Mouse (Mus musculus) lung, adult 2 months (tissue): Measurements from ENCODE around the gene Kiz. TPM values are rescaled to one million over a fixed set of nuclear protein-coding genes. Genes with fewer than 3 reads are reported as not detected.
A peak's percentile ranks its signal among the peaks of the same experiment; 100 is the strongest.

Experiments
- DNase-seq: peaks from one replicate; pipeline ENCODE4 v3.0.0; 2022
- H3K4me1 ChIP-seq: fragments of 200-500 bp; 2 replicates; pipeline ENCODE4 v1.6.1; 2011; ENCODE audit warnings: low read length; ENCODE audit not compliant: control insufficient read depth, insufficient read depth
- H3K4me3 ChIP-seq: fragments of 200-500 bp; replicated peaks from 2 replicates; pipeline ENCODE3; 2011; ENCODE audit warnings: low read depth, mild to moderate bottlenecking, control low read depth, low read length; ENCODE audit errors: extremely low read depth
- CTCF ChIP-seq: fragments of 200-500 bp; IDR thresholded peaks from 2 replicates; pipeline ENCODE4 v1.5.1; 2011; ENCODE audit warnings: mild to moderate bottlenecking, low read length, control low read depth; ENCODE audit not compliant: insufficient read depth
- POLR2A ChIP-seq: fragments of 200-500 bp; IDR thresholded peaks from 2 replicates; pipeline ENCODE4 v1.6.1; 2011; ENCODE audit warnings: low read depth, mild to moderate bottlenecking, control low read depth, low read length, borderline replicate concordance; ENCODE audit errors: extremely low read depth
- WGBS: fragments of 180-500 bp; shearing (Covaris S2); methylation state at CpG from one replicate; pipeline ENCODE4 v1.1.7; 2018; 5-methylcytosine and 5-hydroxymethylcytosine counted together
- polyA plus RNA-seq: library from polyadenylated mRNA; depleted of rRNA; stranded (reverse); fragments of >200 nt; gene quantifications from 2 replicates; pipeline ENCODE4 v1.2.3, GENCODE M21; 2012; rRNA removed

Kiz gene
- polyA plus RNA-seq = 5.5 and 8.0 TPM in 2 replicates

- peak; percentile 71 for TF ChIP-seq POLR2A
- TF ChIP-seq CTCF = no peak
- H3K4me3 ChIP-seq = peak within 1 kb of the TSS; percentile 60
- H3K4me1 ChIP-seq = no peaks in the 10 kb centered on the region; the same call in 1 of the 2 replicates
- peak; percentile 91 for DNase-seq
- 1% methylated on average over 32 of the region's 32 CpGs for WGBS
Observed at GRCm38 (mm10) chr2:146855599-146856039, at the start of gene Kiz. Kiz (plus strand) TSS chr2:146855864.

DNA sequence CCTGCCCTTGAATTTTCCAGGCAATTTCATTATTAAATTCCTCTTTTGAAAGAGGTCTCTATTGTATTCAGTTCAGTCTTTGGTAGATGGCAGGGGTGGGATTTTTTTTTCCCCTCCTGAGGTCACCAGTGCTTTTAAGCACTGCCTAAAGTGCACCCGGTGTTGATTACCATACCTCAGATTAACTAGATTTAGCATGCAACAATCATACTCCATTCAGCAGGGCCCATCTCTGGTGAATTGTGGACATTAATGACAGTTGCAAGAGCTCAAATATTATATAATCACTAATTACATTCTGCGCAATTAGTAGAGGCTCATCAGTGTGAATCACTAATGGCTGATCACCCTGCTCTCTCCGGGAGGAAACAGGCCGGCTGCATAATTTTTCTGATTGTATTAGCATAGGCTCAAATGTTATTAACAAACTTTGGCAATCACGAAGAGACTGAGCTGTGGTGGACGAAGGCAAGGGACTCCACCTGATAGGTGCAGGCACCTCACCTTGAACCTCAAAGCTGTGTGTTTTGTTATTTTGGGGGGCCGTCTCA lies 45.9 kb upstream of the Kiz start:
- H3K4me3 ChIP-seq = no peak overlapping the region
- no peak for DNase-seq
- TF ChIP-seq POLR2A (no peak), CTCF (no peak)
- H3K4me1 ChIP-seq = no peaks in the 10 kb centered on the region
- 90% methylated on average over 7 of the region's 7 CpGs for WGBS

DNA sequence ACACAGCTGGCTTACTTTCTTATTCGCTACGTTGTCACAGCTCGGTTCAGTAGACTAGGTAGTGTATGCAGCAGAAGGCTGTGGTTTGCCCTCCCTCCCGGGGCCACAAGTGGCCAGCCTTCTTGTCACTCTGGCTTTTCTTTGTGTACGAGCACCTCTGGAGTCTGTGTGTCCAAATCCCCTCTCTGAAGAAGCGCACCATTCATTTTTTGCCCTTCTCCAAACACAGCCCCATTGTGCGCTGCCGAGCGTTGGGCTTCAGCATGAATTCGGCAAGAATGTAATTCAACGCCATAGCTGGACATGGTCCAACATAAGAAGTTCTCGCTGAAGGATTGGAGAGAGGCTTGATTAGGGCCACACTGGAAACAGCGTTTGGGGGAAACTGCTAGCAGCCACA lies 45.0 kb upstream of the Kiz start:
- TF ChIP-seq CTCF (no peak), POLR2A (no peak)
- Histone ChIP-seq H3K4me1 (no peaks in the 10 kb centered on the region), H3K4me3 (no peak overlapping the region)
- 50% methylated on average over 13 of the region's 13 CpGs for WGBS
- peak; percentile 9 for DNase-seq

DNA sequence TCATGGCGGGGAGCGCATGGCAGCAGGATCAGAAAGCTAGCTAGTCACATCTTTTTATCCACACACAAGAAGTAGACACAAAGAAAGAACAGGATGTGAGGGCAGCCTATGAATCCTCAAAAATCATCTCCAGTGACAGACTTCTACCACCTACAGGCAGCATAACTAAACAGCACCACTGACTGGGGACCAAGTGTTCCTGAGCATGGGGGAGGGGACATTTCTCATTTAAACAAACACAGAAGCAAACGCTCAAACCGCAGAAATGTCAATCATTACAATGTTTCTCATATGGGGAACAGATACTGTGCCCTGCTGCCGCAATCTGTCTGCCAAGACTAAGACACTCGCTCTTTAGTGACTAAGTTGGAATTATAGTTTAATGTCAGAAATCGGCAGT lies 40.7 kb upstream of the Kiz start:
- H3K4me3 ChIP-seq = no peak overlapping the region
- TF ChIP-seq CTCF = no peak
- TF ChIP-seq POLR2A = no peak
- H3K4me1 ChIP-seq = no peaks in the 10 kb centered on the region
- DNase-seq = no peak
- 69% methylated on average over 7 of the region's 7 CpGs for WGBS

GRCm38 (mm10) chr2:146819065-146819464 lies 36.6 kb upstream of the Kiz start:
- H3K4me1 ChIP-seq = no peaks in the 10 kb centered on the region
- H3K4me3 ChIP-seq = no peak overlapping the region
- WGBS = 88% methylated on average over 4 of the region's 4 CpGs
- no peak for TF ChIP-seq CTCF
- TF ChIP-seq POLR2A = no peak
- no peak for DNase-seq

DNA sequence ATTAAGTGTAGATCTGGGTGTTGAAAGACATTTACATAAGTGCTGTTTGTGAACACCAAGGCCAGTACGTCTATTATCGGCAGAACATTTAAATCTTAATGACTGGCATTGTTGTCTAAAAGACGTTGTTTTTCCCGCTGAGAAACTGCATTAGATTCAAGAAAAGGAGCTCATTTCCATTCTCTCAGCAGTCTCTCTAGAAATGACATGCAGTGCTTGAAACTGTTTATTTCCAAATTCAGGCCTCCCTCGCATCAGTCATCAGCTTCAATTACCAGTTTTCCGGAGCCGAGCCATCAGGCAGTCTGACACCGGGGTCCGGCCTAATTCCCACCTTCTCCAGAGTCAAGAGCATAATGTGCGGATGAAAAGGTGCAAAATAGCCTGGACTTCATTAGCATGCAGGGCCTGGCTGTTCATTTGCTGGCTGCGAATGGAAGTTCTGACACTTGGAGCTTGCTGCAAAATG lies 32.1 kb upstream of the Kiz start:
- no peak overlapping the region for H3K4me3 ChIP-seq
- no peaks in the 10 kb centered on the region for H3K4me1 ChIP-seq
- no peak for TF ChIP-seq CTCF
- no peak for TF ChIP-seq POLR2A
- 69% methylated on average over 11 of the region's 11 CpGs for WGBS
- no peak for DNase-seq

GRCm38 (mm10) chr2:146824043-146824442 lies 31.6 kb upstream of the Kiz start:
- no peak for DNase-seq
- TF ChIP-seq POLR2A (no peak), CTCF (no peak)
- 68% methylated on average over 8 of the region's 8 CpGs for WGBS
- no peaks in the 10 kb centered on the region for H3K4me1 ChIP-seq
- H3K4me3 ChIP-seq = no peak overlapping the region

DNA sequence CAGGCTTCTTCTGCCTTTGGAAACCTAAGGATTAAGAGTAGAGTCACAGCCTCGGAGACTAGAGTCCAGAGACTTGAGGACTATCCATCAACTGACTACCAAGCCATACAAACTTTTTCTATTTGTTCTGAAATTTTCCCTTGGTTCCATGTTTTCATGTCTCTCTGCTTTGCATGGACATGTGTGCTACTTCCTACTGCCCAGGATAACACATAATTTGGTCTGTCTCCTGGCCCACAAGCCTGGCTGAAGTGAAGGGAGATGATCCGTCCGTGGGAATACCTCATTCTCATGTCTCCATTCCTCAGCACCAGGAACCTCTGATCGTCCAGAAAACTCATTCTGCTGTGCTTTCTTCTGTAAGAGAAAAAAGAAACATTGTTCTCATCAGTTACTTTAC lies 27.7 kb upstream of the Kiz start:
- Histone ChIP-seq H3K4me1 (no peaks in the 10 kb centered on the region), H3K4me3 (no peak overlapping the region)
- DNase-seq = no peak
- WGBS = 77% methylated on average over 4 of the region's 4 CpGs
- TF ChIP-seq CTCF = no peak
- no peak for TF ChIP-seq POLR2A

DNA sequence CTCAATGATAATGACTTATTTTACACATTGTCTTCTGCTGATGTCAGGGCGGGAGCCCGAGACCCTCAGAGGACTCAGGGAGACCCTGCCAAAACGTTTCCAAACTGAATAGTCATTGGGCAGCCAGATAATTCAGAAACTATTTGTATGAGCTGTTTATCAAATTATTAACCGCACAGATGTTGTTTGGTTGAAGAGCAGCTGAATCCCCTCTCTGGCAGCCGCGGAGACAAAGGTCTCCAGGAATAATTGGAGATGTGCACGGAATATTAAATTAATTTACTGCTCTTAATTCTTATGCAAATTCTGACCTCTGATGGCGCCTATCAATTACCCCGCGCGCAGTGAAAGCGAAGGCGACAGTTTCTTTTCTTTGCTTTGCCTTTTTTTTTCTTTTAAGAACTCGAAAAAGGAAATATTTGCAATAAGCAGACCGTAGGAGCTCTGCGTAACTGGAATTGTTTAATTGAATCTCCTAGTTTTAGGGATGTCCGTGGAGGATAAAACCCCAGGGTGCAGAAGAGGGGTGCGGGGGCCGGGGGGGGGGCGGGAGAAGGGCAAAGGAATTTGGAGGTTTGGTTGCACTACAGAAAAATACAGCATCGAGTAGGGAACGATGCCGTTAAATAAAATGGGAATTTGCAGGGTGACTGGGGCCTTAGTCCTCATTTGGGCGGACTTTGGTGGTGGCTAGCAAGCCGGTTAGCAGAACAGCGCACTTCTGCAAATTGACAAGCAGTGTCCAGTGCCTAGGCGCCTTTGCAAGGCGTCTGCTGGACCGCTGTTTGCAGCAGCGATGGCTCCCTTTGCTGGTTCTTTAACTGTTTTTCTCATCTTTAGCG lies 22.2 kb upstream of the Kiz start:
- DNase-seq = peak; percentile 11
- no peak overlapping the region for H3K4me3 ChIP-seq
- TF ChIP-seq POLR2A (no peak), CTCF (no peak)
- H3K4me1 ChIP-seq = peaks cover 6% of the 10 kb centered on the region; the same call in 1 of the 2 replicates
- 12% methylated on average over 31 of the region's 31 CpGs for WGBS

DNA sequence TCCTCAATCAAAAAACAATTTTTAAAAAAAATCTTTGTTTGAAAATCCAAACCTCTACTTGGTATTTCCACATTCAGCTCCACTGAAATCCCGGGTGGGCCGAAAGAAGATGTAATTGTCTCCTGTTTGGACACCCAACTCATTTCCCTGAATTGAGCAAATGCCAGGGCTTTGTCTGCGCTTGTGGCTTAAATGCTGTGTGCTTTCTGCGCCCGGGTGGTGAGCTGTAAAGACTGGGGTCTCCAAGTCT lies 21.7 kb upstream of the Kiz start:
- TF ChIP-seq CTCF = no peak
- no peak for TF ChIP-seq POLR2A
- H3K4me1 ChIP-seq = peaks cover 6% of the 10 kb centered on the region; the same call in 1 of the 2 replicates
- no peak for DNase-seq
- 3% methylated on average over 5 of the region's 5 CpGs for WGBS
- no peak overlapping the region for H3K4me3 ChIP-seq
